Mouse (Mus musculus) neural tube, embryonic 13.5 days (tissue): ENCODE results near the gene Spata31d1c. TPM values are rescaled to one million over a fixed set of nuclear protein-coding genes. Genes with fewer than 3 reads are reported as not detected.

ENCODE experiments used
- ATAC-seq: fragments of 200-750 bp; cut with Nextera tagmentation; 2 replicates; pipeline ENCODE4 v1.8.0; 2017; ENCODE audit warnings: low read depth, mild to moderate bottlenecking, moderate TSS enrichment, moderate library complexity
- H3K27ac ChIP-seq: fragments of 300-500 bp; sonication (generic); replicated peaks from 2 replicates; pipeline ENCODE4 v1.5.1; 2015; ENCODE audit warnings: moderate library complexity, mild to moderate bottlenecking, inconsistent platforms
- H3K27me3 ChIP-seq: fragments of 300-500 bp; sonication (generic); 2 replicates; pipeline ENCODE4 v1.6.1; 2015; ENCODE audit warnings: mild to moderate bottlenecking, inconsistent platforms
- H3K36me3 ChIP-seq: fragments of 300-500 bp; sonication (generic); 2 replicates; pipeline ENCODE4 v1.6.1; 2015; ENCODE audit warnings: mild to moderate bottlenecking, inconsistent platforms
- H3K4me1 ChIP-seq: fragments of 300-500 bp; sonication (generic); replicated peaks from 2 replicates; pipeline ENCODE4 v1.6.1; 2015; ENCODE audit warnings: inconsistent platforms
- H3K4me2 ChIP-seq: fragments of 300-500 bp; sonication (generic); 2 replicates; pipeline ENCODE4 v1.6.1; 2015; ENCODE audit warnings: inconsistent platforms, mild to moderate bottlenecking, moderate library complexity
- H3K4me3 ChIP-seq: fragments of 300-500 bp; sonication (generic); 2 replicates; pipeline ENCODE4 v1.5.1; 2015; ENCODE audit warnings: mild to moderate bottlenecking, inconsistent platforms
- H3K9ac ChIP-seq: fragments of 300-500 bp; sonication (generic); 2 replicates; pipeline ENCODE4 v1.6.1; 2015; ENCODE audit warnings: moderate library complexity, mild to moderate bottlenecking, inconsistent platforms
- H3K9me3 ChIP-seq: fragments of 300-500 bp; sonication (generic); 2 replicates; pipeline ENCODE4 v1.6.1; 2016; ENCODE audit warnings: inconsistent platforms
- WGBS: fragments of 180-500 bp; shearing (Covaris S2); methylation state at CpG from one replicate; pipeline ENCODE4 v1.1.7; 2015; 5-methylcytosine and 5-hydroxymethylcytosine counted together
- polyA plus RNA-seq: library from polyadenylated mRNA; unstranded; fragments of >200 nt; fragmentation: Nextera tagmentation; extraction: Ambion mirVana; gene quantifications from 2 replicates; pipeline ENCODE4 v1.2.1, GENCODE M21; 2015

Gene Spata31d1c
- polyA plus RNA-seq = not detected in 2 replicates

- H3K27ac ChIP-seq = no peak within 1 kb of the TSS
- no peak within 1 kb of the TSS for H3K4me2 ChIP-seq
- no peaks in the 10 kb centered on the region for H3K27me3 ChIP-seq
- H3K9ac ChIP-seq = no peak within 1 kb of the TSS
- no peaks in the 10 kb centered on the region for H3K4me1 ChIP-seq
- H3K4me3 ChIP-seq = no peak within 1 kb of the TSS
- no peaks in the 10 kb centered on the region for H3K9me3 ChIP-seq
- no peak for ATAC-seq
- no peaks in the 10 kb centered on the region for H3K36me3 ChIP-seq
Observed at GRCm38 (mm10) chr13:65032758-65033157, at the start of gene Spata31d1c. Gene Spata31d1c, plus strand, starts transcription at chr13:65033058.

- Histone ChIP-seq H3K4me2 (no peak overlapping the region), H3K36me3 (no peaks in the 10 kb centered on the region), H3K4me1 (no peaks in the 10 kb centered on the region), H3K27me3 (no peaks in the 10 kb centered on the region), H3K4me3 (no peak overlapping the region), H3K9me3 (no peaks in the 10 kb centered on the region), H3K9ac (no peak overlapping the region), H3K27ac (no peak overlapping the region)
- no peak for ATAC-seq
Observed at GRCm38 (mm10) chr13:64988828-64989227, 44.0 kb upstream of the Spata31d1c start.

- no peak overlapping the region for H3K27ac ChIP-seq
- ATAC-seq = no peak
- H3K36me3 ChIP-seq = no peaks in the 10 kb centered on the region
Observed at GRCm38 (mm10) chr13:65005414-65005813, 27.4 kb upstream of the Spata31d1c start.

GRCm38 (mm10) chr13:65006760-65007159 is 26.1 kb upstream of the Spata31d1c start:
- Histone ChIP-seq H3K9ac (no peak overlapping the region), H3K4me2 (no peak overlapping the region), H3K4me1 (no peaks in the 10 kb centered on the region), H3K9me3 (no peaks in the 10 kb centered on the region), H3K27me3 (no peaks in the 10 kb centered on the region), H3K4me3 (no peak overlapping the region), H3K36me3 (no peaks in the 10 kb centered on the region), H3K27ac (no peak overlapping the region)
- WGBS = 91% methylated on average over 1 of the region's 1 CpGs
- ATAC-seq = no peak

More at GRCm38 (mm10) chr13:65005414-65005813, 27.4 kb upstream of the Spata31d1c start:
- Histone ChIP-seq H3K27me3 (no peaks in the 10 kb centered on the region), H3K4me2 (no peak overlapping the region), H3K4me3 (no peak overlapping the region), H3K9me3 (no peaks in the 10 kb centered on the region), H3K4me1 (no peaks in the 10 kb centered on the region), H3K9ac (no peak overlapping the region)

GRCm38 (mm10) chr13:65007971-65008370 is 24.9 kb upstream of the Spata31d1c start:
- Histone ChIP-seq H3K27me3 (no peaks in the 10 kb centered on the region), H3K4me2 (no peak overlapping the region), H3K9ac (no peak overlapping the region), H3K9me3 (no peaks in the 10 kb centered on the region), H3K36me3 (no peaks in the 10 kb centered on the region), H3K4me3 (no peak overlapping the region), H3K4me1 (no peaks in the 10 kb centered on the region), H3K27ac (no peak overlapping the region)
- WGBS = 52% methylated on average over 1 of the region's 1 CpGs
- no peak for ATAC-seq

- Histone ChIP-seq H3K9ac (no peak overlapping the region), H3K36me3 (no peaks in the 10 kb centered on the region), H3K4me1 (no peaks in the 10 kb centered on the region), H3K27ac (no peak overlapping the region), H3K27me3 (no peaks in the 10 kb centered on the region), H3K4me2 (no peak overlapping the region), H3K9me3 (no peaks in the 10 kb centered on the region), H3K4me3 (no peak overlapping the region)
- 52% methylated on average over 4 of the region's 4 CpGs for WGBS
- ATAC-seq = no peak
Observed at GRCm38 (mm10) chr13:65011052-65011738, 21.7 kb upstream of the Spata31d1c start.

GRCm38 (mm10) chr13:65035057-65035456 is 2.2 kb downstream of the Spata31d1c start:
- no peaks in the 10 kb centered on the region for H3K36me3 ChIP-seq

GRCm38 (mm10) chr13:65052660-65053059 is 19.8 kb downstream of the Spata31d1c start, which contains the start of gene Prss47:
Gene Prss47, minus strand, starts transcription at chr13:65052760.
- Histone ChIP-seq H3K4me3 (no peak within 1 kb of the TSS), H3K9me3 (0 out of 2 replicates have a peak, but pooled peaks cover 3% of the 10 kb centered on the region), H3K36me3 (no peaks in the 10 kb centered on the region), H3K27me3 (no peaks in the 10 kb centered on the region), H3K4me2 (no peak within 1 kb of the TSS), H3K4me1 (no peaks in the 10 kb centered on the region), H3K9ac (no peak within 1 kb of the TSS), H3K27ac (no peak within 1 kb of the TSS)
- 89% methylated on average over 9 of the region's 9 CpGs for WGBS
- ATAC-seq = no peak

More at GRCm38 (mm10) chr13:65035057-65035456, 2.2 kb downstream of the Spata31d1c start:
- no peaks in the 10 kb centered on the region for H3K9me3 ChIP-seq
- no peak overlapping the region for H3K9ac ChIP-seq
- H3K27ac ChIP-seq = no peak overlapping the region
- H3K27me3 ChIP-seq = no peaks in the 10 kb centered on the region
- H3K4me2 ChIP-seq = no peak overlapping the region
- 68% methylated on average over 4 of the region's 4 CpGs for WGBS
- ATAC-seq = no peak
- no peaks in the 10 kb centered on the region for H3K4me1 ChIP-seq
- no peak overlapping the region for H3K4me3 ChIP-seq

GRCm38 (mm10) chr13:65069969-65070368 is 37.1 kb downstream of the Spata31d1c start:
- Histone ChIP-seq H3K27me3 (no peaks in the 10 kb centered on the region), H3K4me1 (no peaks in the 10 kb centered on the region), H3K4me3 (no peak overlapping the region), H3K36me3 (peaks cover 45% of the 10 kb centered on the region), H3K9ac (no peak overlapping the region), H3K9me3 (no peaks in the 10 kb centered on the region), H3K27ac (no peak overlapping the region), H3K4me2 (no peak overlapping the region)
- no peak for ATAC-seq
- 91% methylated on average over 2 of the region's 2 CpGs for WGBS

Other genes with a start within 250 kb of the Spata31d1c start
- gene Cntnap3, start 129.1 kb upstream of the Spata31d1c start, polyA plus RNA-seq = 0.49 and 0.54 TPM in 2 replicates
- gene Spata31, start 115.7 kb upstream of the Spata31d1c start, polyA plus RNA-seq = not detected in 2 replicates
- gene Prss47, start 19.7 kb downstream of the Spata31d1c start, polyA plus RNA-seq = not detected in 2 replicates
- 31.1 and 32.1 TPM in 2 replicates for gene Mfsd14b, start 79.9 kb downstream of the Spata31d1c start, polyA plus RNA-seq
- not detected in 2 replicates for gene Olfr465-ps1, start 105.0 kb downstream of the Spata31d1c start, polyA plus RNA-seq
- gene Olfr466, start 117.2 kb downstream of the Spata31d1c start, polyA plus RNA-seq = not detected in 2 replicates
- not detected in 2 replicates for gene Nlrp4f, start 172.9 kb downstream of the Spata31d1c start, polyA plus RNA-seq
- gene Gm10775, start 226.5 kb downstream of the Spata31d1c start, polyA plus RNA-seq = 0.21 TPM in 1 of 2 replicates, not detected in the other
- 14.6 and 15.9 TPM in 2 replicates for gene Zfp369, start 245.8 kb downstream of the Spata31d1c start, polyA plus RNA-seq